Mouse (Mus musculus): ENCODE measurements around the gene Ap1g1.
"Not testable (repeated sequence)": the region's sequence is repeated elsewhere in the genome, so short reads cannot be mapped to it uniquely, and the experiment has no call there.

Gene Ap1g1

GRCm38 (mm10) chr8:109865536-109865935 lies 87.2 kb downstream of the Ap1g1 start:
- DNase-seq (ENCODE audit: low spot score in 2 of 2): no peak

DNA sequence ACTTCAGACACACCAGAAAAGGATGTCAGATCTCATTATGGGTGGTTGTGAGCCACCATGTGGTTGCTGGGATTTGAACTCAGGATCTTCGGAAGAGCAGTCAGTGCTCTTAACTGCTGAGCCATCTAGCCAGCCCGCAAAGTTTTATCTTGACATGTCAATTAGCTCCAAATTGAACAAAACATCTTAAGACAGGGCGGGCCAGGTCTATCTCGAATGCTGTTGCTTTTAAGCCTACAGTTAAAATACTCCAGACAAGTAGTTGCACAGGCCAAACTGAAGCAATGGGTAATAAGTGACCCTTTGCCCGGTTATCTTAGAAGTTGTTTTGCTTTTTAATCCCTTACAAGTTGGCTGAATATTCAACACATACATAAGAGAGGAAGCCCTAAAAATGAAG lies 88.3 kb downstream of the Ap1g1 start:
- DNase-seq (ENCODE audit: low spot score in 2 of 2): no peak

- peak; percentile 94 to 95 for DNase-seq (ENCODE audit: low spot score in 2 of 2)
Measured at GRCm38 (mm10) chr8:109868003-109868679, 89.8 kb downstream of the Ap1g1 start, which contains the start of gene Phlpp2. TSS of gene Phlpp2 (plus strand) at chr8:109868542.

DNA sequence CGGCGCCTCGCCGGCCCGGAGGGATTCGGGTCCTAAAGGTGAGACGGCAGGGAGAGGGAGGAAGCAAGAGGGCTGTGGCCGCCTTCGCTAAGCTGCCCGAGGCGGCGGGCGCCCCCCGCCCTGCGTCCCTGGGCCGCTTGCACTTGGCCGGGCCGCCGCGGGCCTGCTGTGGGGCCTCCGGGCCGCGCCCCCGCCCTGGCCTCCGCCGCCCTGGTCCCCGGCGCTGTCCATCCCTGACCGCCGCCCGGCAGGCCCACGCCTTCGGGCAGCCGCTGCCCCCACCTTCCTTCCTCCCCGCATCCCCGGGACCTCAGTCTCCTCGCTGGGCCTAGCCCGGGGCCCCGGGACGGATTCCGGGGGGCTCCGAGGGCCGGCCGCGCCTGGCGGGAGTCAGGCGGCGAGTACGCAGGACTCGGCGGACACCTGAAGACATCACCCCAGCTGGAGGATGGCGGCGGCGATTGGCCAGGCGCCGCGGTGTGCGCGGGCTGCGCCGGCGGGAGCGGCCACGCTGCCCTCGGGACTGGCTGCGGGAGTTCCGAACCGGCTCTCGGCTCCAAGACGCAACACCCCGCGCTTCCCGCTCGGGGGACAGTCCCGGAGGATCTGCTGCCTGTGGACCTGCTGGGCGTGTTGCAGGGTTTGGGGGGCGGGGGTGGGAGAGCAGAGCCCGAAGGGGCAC lies 90.5 kb downstream of the Ap1g1 start:
- DNase-seq (ENCODE audit: low spot score in 2 of 2): peak; percentile 32 to 34

GRCm38 (mm10) chr8:109871056-109871455 lies 92.7 kb downstream of the Ap1g1 start:
- no peak for DNase-seq (ENCODE audit: low spot score in 2 of 2)

GRCm38 (mm10) chr8:109873800-109874199 lies 95.4 kb downstream of the Ap1g1 start:
- DNase-seq (ENCODE audit: low spot score in 2 of 2): not testable (repeated sequence)

DNA sequence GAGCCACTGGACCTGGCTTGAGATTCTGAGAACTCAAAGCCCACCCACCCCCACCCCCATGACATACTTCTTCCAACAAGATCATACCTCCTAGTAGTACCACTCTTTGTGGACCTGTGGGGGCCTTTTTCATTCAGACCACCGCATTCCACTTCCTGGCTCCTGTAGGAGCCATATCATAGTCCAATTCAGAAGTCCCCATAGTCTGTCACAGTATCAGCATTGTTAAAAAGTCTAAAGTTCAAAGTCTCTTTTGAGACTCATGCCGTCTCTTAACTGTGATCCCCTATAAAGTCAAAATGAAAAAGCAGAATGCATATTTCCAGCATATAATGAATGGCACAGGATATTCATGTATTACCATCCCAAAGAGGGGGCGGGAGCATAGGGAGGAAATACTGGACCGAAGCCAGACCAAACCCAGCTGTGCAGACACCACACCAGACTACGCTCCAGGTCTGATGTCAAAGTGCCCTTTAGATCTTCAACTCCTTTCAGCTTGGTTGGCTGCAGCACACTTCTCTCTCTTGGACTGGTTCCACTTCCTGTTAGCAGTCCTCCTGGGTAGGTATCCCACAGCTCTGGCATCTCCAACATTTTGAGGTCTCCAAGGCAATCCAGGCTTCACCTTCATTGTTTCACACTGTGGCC lies 101.8 kb downstream of the Ap1g1 start:
- no peak for DNase-seq (ENCODE audit: low spot score in 2 of 2)

DNA sequence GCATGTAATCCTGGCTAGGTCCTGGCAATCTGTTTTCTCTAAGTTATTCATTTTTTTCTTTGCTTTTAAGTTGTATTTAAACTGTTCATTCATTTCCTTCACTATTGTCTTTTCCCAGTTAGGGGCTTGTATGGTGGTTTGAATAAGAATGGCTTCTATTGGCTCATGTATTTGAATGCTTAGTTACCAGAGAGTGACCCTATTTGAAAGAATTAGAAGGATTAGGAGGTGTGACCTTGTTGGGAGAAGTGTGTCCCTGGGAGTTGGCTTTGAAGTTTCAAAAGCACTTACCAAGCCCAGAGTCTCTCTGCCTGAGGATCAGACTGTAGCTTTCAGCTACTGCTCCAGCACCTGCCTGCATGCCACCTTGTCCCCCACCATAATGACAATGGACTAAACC lies 106.9 kb downstream of the Ap1g1 start:
- no peak for DNase-seq (ENCODE audit: low spot score in 2 of 2)

GRCm38 (mm10) chr8:109889211-109889610 lies 110.9 kb downstream of the Ap1g1 start:
- no peak for DNase-seq (ENCODE audit: low spot score in 2 of 2)

GRCm38 (mm10) chr8:109890794-109891585 lies 112.6 kb downstream of the Ap1g1 start:
- no peak for DNase-seq (ENCODE audit: low spot score in 2 of 2)

- no peak for DNase-seq (ENCODE audit: low spot score in 2 of 2)
Measured at GRCm38 (mm10) chr8:109894636-109895035, 116.3 kb downstream of the Ap1g1 start.

GRCm38 (mm10) chr8:109895355-109895754 lies 117.0 kb downstream of the Ap1g1 start:
- no peak for DNase-seq (ENCODE audit: low spot score in 2 of 2)

DNA sequence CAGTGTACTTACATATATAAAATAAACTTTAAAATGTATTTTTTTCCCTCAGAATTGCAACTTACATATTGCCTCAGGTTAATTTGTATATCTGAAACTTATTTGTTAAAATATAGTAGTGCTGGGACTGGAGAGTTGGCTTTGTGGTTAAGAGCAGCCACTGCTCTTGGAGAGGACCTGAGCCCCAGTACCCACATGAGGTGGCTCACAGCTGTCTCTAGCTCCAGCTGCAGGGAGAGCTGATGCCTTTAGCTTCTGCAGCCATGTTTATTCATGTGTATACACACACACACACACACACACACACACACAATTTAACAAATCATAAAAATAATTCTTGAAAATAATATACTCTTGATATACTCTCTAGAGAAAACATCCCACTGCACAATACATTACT lies 124.0 kb downstream of the Ap1g1 start:
- no peak for DNase-seq (ENCODE audit: low spot score in 2 of 2)

DNA sequence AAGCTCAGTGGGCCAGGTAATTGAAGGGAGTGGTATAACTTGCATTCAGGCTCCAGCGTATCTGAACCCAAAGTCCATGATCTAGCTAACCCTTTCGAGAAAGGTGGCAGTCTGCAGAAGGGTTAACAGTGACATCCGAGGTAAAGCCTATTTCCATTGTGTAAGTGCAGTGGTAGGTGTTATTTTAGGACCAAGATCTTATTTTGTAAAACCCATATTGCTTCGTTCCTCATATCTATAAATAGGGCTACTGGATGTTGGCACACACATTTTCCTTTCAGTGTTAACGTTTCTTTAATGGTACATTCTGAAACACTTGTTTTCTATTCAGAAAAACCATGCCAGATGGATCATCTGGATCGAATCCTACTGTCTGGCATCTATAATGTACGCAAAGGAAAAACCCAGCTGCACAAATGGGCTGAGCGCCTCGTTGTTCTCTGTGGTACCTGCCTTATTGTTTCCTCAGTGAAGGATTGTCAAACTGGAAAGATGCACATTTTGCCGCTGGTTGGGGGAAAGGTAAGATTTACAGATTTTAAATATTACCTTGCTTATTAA lies 125.6 kb downstream of the Ap1g1 start:
- DNase-seq (ENCODE audit: low spot score in 2 of 2): no peak

DNA sequence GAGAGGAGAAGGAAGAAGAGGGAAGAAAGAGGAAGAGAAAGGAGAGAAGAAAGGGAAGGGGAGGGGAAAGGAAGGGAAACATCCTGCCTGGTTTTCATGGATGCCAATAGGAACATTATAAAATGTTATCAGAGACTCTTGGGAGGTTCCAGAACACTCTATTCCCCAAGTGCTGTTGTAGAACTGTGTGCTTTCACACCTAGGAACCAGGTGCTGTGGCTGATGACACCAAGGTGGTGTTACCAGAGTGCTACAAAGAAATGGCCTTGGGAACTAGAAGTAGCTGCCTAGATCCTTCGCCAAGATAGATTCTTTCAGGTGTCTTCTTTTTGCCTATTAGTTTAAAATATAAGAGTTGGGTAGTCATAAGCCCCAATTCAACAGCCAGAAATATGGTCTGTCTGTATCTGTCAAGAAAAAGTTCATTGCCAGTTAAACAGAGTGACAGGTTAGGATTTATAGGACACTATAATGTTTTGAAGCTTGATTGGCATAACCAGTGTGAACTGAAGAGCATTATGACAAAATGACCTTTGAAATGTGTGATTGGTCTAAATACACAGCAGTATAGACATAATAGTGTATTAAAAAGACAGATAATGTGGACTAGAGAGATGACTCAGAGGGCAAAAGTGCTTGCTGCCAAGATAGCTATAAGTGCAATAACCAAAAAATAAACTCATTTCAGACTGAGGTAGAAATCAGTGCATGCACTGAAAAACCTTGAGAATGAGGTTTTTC lies 126.7 kb downstream of the Ap1g1 start:
- DNase-seq (ENCODE audit: low spot score in 2 of 2): no peak

DNA sequence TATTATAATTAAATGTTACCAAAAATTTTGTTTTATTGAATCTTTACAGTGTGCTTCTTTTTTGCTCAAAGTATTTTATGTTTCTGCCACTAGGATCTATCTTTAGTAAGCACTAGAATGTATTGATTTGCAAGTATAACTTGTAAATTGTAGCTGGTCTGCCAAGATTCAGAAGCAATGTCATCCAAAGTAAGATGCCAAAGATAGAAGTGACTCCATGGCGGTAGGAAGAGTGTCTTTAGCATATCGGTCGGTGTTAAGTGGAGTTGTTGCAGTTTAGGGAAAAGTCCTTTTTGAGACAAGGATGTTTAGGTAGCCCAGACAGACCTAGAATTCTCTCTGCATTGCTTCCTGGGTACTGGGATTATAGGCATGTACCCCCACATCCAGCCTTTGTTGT lies 128.6 kb downstream of the Ap1g1 start:
- no peak for DNase-seq (ENCODE audit: low spot score in 2 of 2)

- no peak for DNase-seq (ENCODE audit: low spot score in 2 of 2)
Measured at GRCm38 (mm10) chr8:109907376-109907775, 129.0 kb downstream of the Ap1g1 start.
